Mouse (Mus musculus) adrenal gland, postnatal 36 days (tissue): Measurements from ENCODE around the gene Ikzf3. TPM values are rescaled to one million over a fixed set of nuclear protein-coding genes. Genes with fewer than 3 reads are reported as not detected.
A peak's percentile ranks its signal among the peaks of the same experiment; 100 is the strongest.

Experiments
- DNase-seq, 2 experiments: peaks; one replicate each; pipeline ENCODE4 v3.0.0; 2021; ENCODE audit warnings: mixed read lengths in 1 of 2
- total RNA-seq, 2 experiments: library from RNA; stranded (reverse); gene quantifications; 2 replicates each; pipeline ENCODE4 v1.2.3; 2021

Ikzf3 gene
- total RNA-seq, 2 experiments from 2014 or later, result 0.13 to 0.36 TPM

DNA sequence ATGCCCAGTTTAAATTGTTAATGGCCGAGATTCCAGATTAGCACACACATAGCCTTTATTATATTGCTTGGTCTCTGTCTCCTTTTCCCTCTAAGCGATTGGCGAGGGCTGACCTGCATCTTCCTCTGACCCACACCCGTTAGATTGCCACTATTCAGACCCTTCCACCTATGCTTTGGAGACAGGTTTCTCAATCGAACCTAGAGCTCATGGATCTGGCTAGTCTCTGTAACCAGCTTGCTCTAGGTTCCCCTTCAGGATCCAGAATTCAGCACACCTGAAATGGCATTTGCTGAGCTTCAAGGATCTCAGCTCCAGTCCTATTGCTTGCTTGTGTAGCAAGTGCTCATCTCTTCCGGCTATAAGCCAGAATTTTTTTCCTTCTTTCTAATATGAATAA, 23.6 kb upstream of the Ikzf3 start:
- no peak for DNase-seq

DNA sequence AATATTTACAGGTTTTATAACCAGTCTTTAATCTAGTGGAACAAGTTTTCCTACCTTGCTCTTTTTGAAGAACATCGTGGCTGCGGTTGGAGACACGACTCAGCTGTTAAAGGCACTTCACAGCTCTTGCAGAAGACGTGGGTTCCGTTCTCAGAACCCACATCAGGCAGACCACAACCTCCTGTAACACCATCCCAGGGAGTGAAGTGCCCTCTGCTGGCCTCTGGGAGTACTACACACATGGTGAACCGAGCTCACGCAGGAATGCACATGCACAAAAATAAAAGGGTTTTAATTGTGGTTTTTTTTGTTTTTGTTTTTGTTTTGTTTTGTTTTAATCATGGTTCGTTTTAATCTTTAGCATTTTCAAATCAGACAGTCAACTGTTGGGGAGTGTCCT, 22.5 kb upstream of the Ikzf3 start:
- DNase-seq, result no peak

DNA sequence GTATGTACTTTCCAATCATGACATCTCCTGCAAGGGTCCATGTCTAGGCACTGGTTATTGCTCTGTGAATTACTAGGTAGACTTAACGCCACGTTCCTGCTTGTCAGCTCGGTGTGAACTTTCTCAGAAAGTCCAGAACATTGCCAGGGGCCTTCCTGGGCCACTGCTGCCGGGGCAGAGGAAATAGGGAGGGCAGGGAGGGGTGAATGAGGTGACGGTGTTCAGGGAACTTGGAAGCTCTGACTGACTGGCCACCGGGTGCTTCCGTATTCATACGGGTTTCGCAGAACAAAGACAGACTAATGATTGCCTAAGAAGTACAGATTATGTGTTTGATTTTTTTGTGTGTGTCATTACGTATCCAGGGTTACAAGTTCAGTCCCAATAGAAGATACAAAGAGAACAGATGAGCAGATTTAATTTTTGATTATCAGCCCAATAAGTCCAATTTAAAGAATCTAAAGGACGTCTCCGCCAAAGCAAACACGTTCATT, 18.1 kb upstream of the Ikzf3 start:
- DNase-seq, result no peak

DNA sequence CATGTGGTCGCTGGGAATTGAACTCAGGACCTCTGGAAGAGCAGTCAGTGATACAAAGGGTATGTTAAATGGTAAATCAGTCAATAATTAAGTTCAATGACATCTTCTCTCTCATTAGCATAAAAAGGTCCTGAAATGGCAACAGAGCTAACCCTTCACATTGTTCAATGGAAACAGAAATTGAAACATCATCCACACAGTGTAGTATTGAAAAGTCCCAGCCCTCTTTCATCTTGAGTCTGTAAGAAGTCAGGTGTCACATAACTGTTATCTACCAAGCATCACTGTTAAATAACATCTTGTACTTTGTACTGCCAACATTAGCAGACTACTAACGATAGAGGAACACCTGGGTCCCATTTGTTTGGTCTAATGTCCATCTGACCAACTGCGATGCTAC, 17.2 kb upstream of the Ikzf3 start:
- DNase-seq, result no peak

DNA sequence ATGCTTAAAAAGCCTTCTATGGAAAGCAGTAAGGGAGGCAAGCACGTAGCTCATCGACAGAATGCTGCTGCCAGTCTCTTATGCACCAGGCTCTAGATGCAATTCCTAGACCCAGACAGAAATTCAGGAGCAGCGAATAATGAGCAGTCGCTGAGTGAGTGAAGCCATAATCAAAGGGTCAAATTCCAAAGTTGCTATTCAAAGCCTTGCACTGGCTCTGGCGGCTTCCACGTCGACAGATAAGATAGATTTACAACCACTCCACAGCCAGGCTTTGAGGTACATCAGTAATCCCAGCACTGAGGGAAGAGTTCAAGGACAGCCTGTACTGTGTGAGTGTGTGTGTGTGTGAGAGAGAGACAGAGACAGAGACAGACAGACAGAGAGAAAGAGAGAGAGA, 15.1 kb upstream of the Ikzf3 start:
- peak; percentile 44 to 59 for DNase-seq

GRCm38 (mm10) chr11:98555124-98555700, 9.4 kb upstream of the Ikzf3 start:
- no peak for DNase-seq

DNA sequence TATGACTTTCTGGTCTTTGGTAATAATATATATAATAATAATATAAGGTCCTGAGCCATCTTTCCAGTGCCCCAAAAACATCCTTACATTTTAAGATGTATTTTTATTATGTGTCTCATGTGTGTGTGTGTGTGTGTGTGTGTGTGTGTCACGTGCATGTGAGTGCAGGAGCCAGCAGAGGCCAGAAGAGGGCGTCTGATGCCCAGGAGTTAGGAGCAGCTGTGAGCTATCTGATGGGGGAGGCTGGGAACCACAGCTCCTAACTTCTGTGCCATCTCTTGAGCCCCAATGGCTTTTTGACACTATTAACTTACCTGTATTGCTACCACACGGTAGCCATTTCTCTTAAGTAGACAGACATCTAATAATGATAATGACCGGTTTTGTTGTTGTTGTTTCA, 8.1 kb upstream of the Ikzf3 start:
- no peak for DNase-seq

DNA sequence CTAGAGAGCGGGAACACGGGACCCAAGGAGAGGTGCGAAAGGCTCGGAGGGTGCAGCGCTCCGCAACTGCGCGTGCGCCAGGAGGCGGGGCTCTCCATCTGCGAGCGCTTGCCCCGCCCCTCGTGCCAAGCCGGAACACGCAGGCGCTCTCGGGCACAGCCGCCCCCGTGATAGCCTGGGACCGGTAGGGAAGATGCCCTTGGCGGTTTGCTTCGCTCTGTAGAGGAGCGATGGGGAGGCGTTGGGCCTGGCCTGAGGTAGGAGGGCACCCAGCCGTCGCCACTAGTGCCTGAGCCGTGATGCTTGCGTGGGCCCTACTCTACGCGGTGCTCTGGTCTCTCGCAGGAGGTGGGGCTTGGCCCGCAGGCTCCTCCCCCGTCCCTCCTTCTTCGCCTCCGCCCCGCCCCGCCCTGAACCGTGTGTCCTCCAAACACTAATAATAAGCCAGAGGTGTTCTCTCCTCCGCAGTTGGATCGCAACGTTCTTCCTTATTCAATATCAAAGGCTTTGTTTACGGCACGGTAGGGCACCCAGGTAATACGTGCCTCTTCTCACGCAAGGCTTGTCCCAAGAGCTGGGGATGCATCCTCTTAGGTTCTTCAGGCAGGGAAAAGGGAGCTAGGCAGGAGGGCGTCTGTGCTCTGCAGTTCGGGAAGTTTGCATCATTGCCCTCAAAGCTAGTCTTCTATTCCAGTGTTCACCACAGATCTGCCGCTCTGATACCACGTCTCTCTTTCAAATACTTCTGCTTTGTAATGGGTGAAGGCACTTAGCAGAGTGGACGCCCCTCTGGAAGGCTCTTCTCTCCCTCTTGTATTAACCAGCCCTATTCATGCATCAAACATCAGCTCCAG, 5.4 kb upstream of the Ikzf3 start, which contains the start of gene Zpbp2:
TSS of gene Zpbp2 (plus strand) at position 123 of the 854 bp plus-strand sequence.
- DNase-seq, result peak; percentile 93 to 96

- DNase-seq, result no peak
Measured at GRCm38 (mm10) chr11:98550311-98550974, 4.6 kb upstream of the Ikzf3 start.

DNA sequence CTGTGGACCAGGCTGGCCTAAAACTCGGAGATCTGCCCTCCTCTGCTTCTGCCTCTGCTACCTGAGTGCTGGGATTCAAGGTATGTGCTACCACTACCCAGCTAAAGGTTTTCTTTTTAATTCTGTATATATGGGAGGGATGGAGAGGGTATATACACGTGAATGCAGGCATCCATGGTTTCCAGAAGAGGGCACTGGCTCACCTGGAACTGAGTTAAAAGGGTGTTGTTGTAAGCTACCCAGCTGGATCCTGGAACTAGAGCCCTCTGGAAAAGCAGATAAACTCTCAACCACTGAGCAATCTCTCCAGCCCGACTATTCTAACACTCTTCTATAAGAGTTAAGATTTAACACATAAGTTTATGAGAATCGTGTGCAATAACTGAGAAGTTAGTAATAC, 3.5 kb upstream of the Ikzf3 start:
- DNase-seq, result no peak

- no peak for DNase-seq
Measured at GRCm38 (mm10) chr11:98547308-98547693, 1.5 kb upstream of the Ikzf3 start.

- DNase-seq, result no peak
Measured at GRCm38 (mm10) chr11:98546529-98547307, 887 bp upstream of the Ikzf3 start.

- DNase-seq, result no peak
Measured at GRCm38 (mm10) chr11:98544890-98545677, 747 bp downstream of the Ikzf3 start.

DNA sequence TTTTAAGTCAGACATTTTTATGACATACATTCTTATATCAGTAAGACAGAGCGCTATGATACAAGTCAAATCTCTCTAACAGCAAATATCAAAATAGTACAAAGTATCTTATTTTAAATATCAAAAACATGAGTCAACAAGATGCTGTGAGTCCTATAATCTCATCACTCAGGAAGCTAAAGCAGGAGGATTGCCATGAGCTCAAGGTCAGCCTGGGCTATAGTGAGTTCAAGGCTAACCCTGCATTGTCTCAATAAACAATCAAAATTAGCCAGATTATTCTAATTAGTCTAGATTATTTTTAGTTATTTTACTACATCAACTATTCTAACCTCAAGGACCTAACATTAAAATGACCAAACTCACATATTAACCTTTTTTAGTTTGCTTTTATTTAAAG, 2.4 kb downstream of the Ikzf3 start:
- no peak for DNase-seq

GRCm38 (mm10) chr11:98542553-98542952, 3.3 kb downstream of the Ikzf3 start:
- no peak for DNase-seq

- no peak for DNase-seq
Measured at GRCm38 (mm10) chr11:98540319-98540718, 5.5 kb downstream of the Ikzf3 start.

GRCm38 (mm10) chr11:98537480-98538034, 8.3 kb downstream of the Ikzf3 start:
- DNase-seq, result no peak

GRCm38 (mm10) chr11:98526824-98527461, 18.9 kb downstream of the Ikzf3 start:
- no peak for DNase-seq

DNA sequence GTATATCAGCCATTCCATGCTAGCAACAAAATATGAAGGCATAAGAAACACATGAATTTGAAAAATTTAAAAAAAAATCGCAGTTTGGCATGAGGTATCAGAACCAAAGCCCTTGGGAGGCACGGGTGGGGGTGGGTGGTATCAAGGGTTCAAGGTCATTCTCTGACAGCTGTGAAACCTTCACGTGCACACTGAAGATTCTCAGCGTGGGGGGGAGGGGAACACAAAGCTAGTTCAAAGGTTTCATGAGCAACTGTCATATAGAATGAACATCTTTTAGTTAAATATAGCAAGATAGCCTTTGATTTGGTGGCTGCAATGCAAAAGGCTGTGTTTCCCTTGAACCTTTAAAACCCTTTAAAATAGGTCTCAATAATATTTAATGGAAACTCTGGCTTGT, 20.7 kb downstream of the Ikzf3 start:
- no peak for DNase-seq

- DNase-seq, result no peak
Measured at GRCm38 (mm10) chr11:98520468-98520867, 25.4 kb downstream of the Ikzf3 start.
